Mouse (Mus musculus) megakaryocyte, embryonic 14.5 days (primary cell): ENCODE measurements around the gene Adamts16.

ENCODE experiments used
- FLI1 ChIP-seq: IDR thresholded peaks from 2 replicates; pipeline ENCODE4 v1.6.1; 2012; ENCODE audit warnings: low read length, inconsistent platforms, mixed read lengths
- GATA1 ChIP-seq: IDR thresholded peaks from 3 replicates; pipeline ENCODE4 v1.6.1; 2012; ENCODE audit warnings: mixed read lengths, low read length, inconsistent platforms, borderline replicate concordance

DNA sequence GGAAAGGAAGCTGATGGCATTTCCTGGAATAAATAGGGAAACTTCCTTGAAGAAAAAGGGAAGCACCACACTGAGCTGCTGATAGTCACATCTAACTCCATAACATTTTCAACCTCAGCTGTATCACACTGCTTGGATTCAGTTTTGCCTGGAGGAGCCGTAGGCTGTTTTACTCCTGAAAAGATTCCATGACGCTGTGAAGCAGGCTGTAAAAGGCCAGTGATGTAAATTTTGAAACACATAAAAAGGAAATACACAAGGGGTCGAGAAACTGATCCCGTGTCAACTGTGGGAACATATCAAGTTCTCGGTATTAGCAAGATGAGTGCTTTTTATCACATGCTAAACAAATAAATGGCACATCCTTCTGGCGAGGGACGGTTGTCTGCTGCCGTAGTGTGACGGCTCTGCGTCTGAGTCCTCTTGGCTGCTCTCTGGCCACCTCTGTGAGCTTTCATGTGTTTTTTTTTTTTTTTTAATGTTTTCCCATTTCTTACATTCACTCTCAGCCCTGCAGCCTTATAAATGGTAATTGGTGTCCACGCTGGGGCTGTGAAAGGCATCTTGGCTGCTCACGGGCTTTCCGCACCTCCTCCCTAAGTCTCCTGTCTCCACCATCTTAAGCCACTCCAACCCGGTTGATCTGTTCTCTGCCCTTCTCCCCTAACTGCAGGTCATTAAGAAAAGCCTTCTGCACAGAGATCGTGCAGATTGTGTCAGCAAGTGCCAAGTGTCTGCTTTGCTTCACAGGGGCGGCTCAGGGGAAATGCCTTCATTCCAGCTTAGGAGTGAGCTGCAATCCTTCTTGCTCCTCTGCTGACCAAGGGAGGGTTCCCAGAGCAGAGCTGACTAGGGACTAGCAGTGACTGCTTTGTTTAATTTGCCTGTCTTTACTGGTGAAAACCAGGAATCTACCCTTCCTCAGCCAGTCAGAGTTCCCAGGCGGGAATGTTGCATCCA lies 101.0 kb downstream of the Adamts16 start:
- TF ChIP-seq GATA1 (no peak), FLI1 (no peak)
